Mouse (Mus musculus) lung, adult 2 months (tissue): ENCODE data around the gene Mybpc1.

ENCODE experiments used
- CTCF ChIP-seq: fragments of 200-500 bp; IDR thresholded peaks from 2 replicates; pipeline ENCODE4 v1.5.1; 2011; ENCODE audit warnings: mild to moderate bottlenecking, low read length, control low read depth; ENCODE audit not compliant: insufficient read depth
- POLR2A ChIP-seq: fragments of 200-500 bp; IDR thresholded peaks from 2 replicates; pipeline ENCODE4 v1.6.1; 2011; ENCODE audit warnings: low read depth, mild to moderate bottlenecking, control low read depth, low read length, borderline replicate concordance; ENCODE audit errors: extremely low read depth

GRCm38 (mm10) chr10:88502919-88503318 lies 102.0 kb downstream of the Mybpc1 start:
- TF ChIP-seq CTCF (no peak), POLR2A (no peak)
